Mouse (Mus musculus) stomach, embryonic 16.5 days (tissue): ENCODE results near the gene Smyd4. TPM values are rescaled to one million over a fixed set of nuclear protein-coding genes. Genes with fewer than 3 reads are reported as not detected.
A peak's percentile ranks its signal among the peaks of the same experiment; 100 is the strongest.

ENCODE experiments used
- ATAC-seq: fragments of 200-750 bp; cut with Nextera tagmentation; 2 replicates; pipeline ENCODE4 v1.8.0; 2017; ENCODE audit warnings: moderate number of reproducible peaks, moderate TSS enrichment; ENCODE audit not compliant: insufficient read depth, low FRiP score
- H3K27ac ChIP-seq: fragments of 300-500 bp; sonication (generic); 2 replicates; pipeline ENCODE4 v1.5.1; 2014; ENCODE audit warnings: low read length
- H3K27me3 ChIP-seq: fragments of 300-500 bp; sonication (generic); 2 replicates; pipeline ENCODE4 v1.6.1; 2014; ENCODE audit warnings: low read length, control low read depth, mixed read lengths; ENCODE audit not compliant: control insufficient read depth, insufficient read depth
- H3K36me3 ChIP-seq: fragments of 300-500 bp; sonication (generic); 2 replicates; pipeline ENCODE4 v1.6.1; 2014; ENCODE audit warnings: low read length; ENCODE audit not compliant: control insufficient read depth, insufficient read depth
- H3K4me1 ChIP-seq: fragments of 300-500 bp; sonication (generic); 2 replicates; pipeline ENCODE4 v1.6.1; 2014; ENCODE audit warnings: low read length, control low read depth, mixed read lengths; ENCODE audit not compliant: control insufficient read depth, insufficient read depth
- H3K4me2 ChIP-seq: fragments of 300-500 bp; sonication (generic); 2 replicates; pipeline ENCODE4 v1.6.1; 2014; ENCODE audit warnings: low read depth, low read length, mixed read lengths
- H3K4me3 ChIP-seq: fragments of 300-500 bp; sonication (generic); replicated peaks from 2 replicates; pipeline ENCODE4 v1.5.1; 2014; ENCODE audit warnings: mild to moderate bottlenecking, low read length
- H3K9ac ChIP-seq: fragments of 300-500 bp; sonication (generic); 2 replicates; pipeline ENCODE4 v1.6.1; 2014; ENCODE audit warnings: low read length
- H3K9me3 ChIP-seq: fragments of 300-500 bp; sonication (generic); replicated peaks from 2 replicates; pipeline ENCODE4 v1.6.1; 2016; ENCODE audit warnings: low read length, control low read depth; ENCODE audit not compliant: control insufficient read depth
- WGBS: fragments of 180-500 bp; shearing (Covaris S2); extraction: QIAGEN DNeasy Blood & Tissue Kit; methylation state at CpG from one replicate; pipeline ENCODE4 v1.1.7; 2014; 5-methylcytosine and 5-hydroxymethylcytosine counted together
- polyA plus RNA-seq: library from polyadenylated mRNA; unstranded; fragments of >200 nt; fragmentation: Nextera tagmentation; extraction: Ambion mirVana; gene quantifications from 2 replicates; pipeline ENCODE4 v1.2.1, GENCODE M21; 2015

Smyd4 gene
- polyA plus RNA-seq, 1 experiment from 2014 or later = 9.8 TPM

DNA sequence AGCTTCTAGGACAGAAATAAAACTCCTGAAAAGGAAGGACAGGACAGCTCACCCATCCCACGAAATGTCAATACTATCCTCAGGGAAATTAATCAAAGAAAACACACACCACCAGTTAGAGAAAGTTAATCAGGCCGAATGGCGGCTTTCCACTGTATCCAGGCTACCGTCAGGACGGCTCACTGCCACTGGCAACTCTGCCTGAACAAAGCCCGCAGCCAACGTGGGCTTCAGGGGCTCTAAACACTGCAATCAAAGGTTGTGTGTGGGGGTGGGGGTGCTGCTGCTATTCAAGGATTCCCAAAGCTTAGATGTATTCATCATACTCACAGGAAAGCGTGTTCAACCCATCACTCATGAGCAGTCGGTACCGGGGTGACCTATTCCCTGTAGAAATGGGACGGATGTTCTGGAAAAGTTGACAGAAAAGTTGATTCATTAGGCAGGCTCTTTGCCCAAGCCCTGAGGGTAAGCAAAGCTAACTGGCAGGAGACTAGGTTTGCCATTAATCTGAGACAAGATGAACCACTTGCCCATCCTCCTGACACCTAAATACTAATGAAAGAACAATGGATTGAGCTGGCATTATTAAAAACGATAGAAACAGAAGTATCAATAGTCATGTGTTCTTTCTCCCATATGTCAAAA lies 7.4 kb upstream of the Smyd4 start:
- Histone ChIP-seq H3K4me2 (no peak overlapping the region), H3K36me3 (peaks cover 14% of the 10 kb centered on the region; the same call in 1 of the 2 replicates), H3K4me1 (peaks cover 14% of the 10 kb centered on the region; the same call in 1 of the 2 replicates), H3K9me3 (no peaks in the 10 kb centered on the region), H3K27me3 (no peaks in the 10 kb centered on the region), H3K9ac (no peak overlapping the region), H3K4me3 (no peak overlapping the region), H3K27ac (no peak overlapping the region)
- WGBS = 83% methylated on average over 12 of the region's 12 CpGs
- ATAC-seq = no peak

DNA sequence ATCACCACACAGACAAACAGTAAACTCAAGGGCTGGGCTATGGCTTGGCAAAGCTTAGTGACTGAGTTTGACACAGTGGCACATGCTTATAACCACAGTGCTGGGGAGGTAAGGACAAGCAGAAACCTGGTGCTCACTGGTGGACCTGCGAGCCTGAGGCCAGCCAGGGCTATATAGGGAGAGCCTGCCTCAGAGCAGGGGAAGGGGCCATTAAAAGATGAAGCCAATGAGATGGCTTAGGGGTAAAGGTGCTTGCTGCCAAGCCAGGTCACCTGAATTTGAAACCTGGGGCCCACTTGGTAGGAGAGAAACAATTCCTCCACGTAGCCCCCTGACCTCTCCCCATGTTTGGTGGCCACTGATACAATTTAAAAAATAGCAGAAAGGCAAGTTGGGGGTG lies 5.1 kb upstream of the Smyd4 start:
- Histone ChIP-seq H3K9ac (no peak overlapping the region), H3K4me1 (peaks cover 22% of the 10 kb centered on the region; the same call in 1 of the 2 replicates), H3K27ac (no peak overlapping the region), H3K4me2 (no peak overlapping the region), H3K27me3 (no peaks in the 10 kb centered on the region), H3K4me3 (no peak overlapping the region), H3K36me3 (peaks cover 4% of the 10 kb centered on the region; the same call in 1 of the 2 replicates), H3K9me3 (no peaks in the 10 kb centered on the region)
- ATAC-seq = no peak
- 81% methylated on average over 2 of the region's 2 CpGs for WGBS

GRCm38 (mm10) chr11:75344163-75344562 lies 4.1 kb upstream of the Smyd4 start:
- H3K27ac ChIP-seq = 0 out of 2 replicates have a peak overlapping the region, but pooled peaks have one; percentile 47
- H3K9ac ChIP-seq = no peak overlapping the region
- H3K4me3 ChIP-seq = no peak overlapping the region
- H3K9me3 ChIP-seq = no peaks in the 10 kb centered on the region
- WGBS = 49% methylated on average over 2 of the region's 2 CpGs
- ATAC-seq = no peak
- H3K36me3 ChIP-seq = peaks cover 4% of the 10 kb centered on the region; the same call in 1 of the 2 replicates
- H3K4me1 ChIP-seq = peaks cover 26% of the 10 kb centered on the region
- no peak overlapping the region for H3K4me2 ChIP-seq
- no peaks in the 10 kb centered on the region for H3K27me3 ChIP-seq

DNA sequence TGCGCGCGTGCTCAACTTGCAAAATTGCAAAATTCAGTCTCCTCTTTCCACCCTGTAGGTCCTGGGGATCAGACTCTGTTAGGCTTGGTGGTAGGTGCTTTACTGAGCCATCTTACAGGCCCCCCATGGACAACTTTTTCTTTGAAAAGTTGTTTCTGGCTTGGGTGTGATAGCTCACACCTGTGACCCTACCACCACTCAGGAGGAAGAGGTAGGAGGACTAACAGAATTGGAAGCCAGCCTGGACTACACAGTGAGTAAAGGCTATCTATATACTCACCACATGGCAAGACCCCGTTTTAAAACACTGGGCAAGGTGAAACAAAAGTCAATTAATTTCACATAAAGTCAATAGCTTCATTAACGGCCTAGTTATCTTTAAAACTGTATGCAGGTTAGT lies 3.5 kb upstream of the Smyd4 start:
- WGBS = 77% methylated on average over 5 of the region's 5 CpGs
- Histone ChIP-seq H3K27me3 (no peaks in the 10 kb centered on the region), H3K9ac (no peak overlapping the region), H3K4me1 (peaks cover 26% of the 10 kb centered on the region), H3K4me2 (no peak overlapping the region), H3K36me3 (no peaks in the 10 kb centered on the region), H3K4me3 (no peak overlapping the region), H3K27ac (peak overlapping the region; percentile 47), H3K9me3 (no peaks in the 10 kb centered on the region)
- ATAC-seq = no peak

DNA sequence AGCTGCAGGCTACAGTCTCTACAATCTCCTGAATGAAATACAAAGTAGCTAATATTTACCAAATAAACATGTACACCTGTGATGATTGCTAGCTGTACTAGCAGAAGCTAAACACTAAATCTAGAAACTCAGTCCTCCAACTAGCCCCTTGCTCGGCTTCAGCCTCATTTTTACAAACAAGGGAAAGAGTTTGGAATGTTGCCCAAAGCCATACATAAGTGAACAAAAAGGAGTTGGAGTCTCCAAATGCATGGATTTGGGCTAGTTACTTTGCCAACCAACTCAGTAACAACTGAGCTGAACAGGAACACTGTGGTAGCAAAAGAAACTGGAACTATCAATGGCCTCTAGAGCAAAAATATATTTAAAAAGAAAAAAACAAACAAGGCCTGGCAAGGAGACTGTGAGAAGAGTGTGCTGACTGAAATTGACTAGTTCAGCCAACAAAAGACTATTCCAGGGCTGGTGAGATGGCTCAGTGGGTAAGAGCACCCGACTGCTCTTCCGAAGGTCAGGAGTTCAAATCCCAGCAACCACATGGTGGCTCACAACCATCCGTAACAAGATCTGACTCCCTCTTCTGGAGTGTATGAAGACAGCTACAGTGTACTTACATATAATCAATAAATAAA lies 1.6 kb upstream of the Smyd4 start:
- Histone ChIP-seq H3K27me3 (no peaks in the 10 kb centered on the region), H3K4me2 (peak overlapping the region; percentile 83), H3K4me1 (peaks cover 32% of the 10 kb centered on the region), H3K9me3 (no peaks in the 10 kb centered on the region), H3K27ac (no peak overlapping the region; the same call in 1 of the 2 replicates), H3K4me3 (peak overlapping the region; percentile 74), H3K9ac (peak overlapping the region; percentile 32; the same call in 1 of the 2 replicates), H3K36me3 (no peaks in the 10 kb centered on the region)
- WGBS = 46% methylated on average over 3 of the region's 4 CpGs
- no peak for ATAC-seq

DNA sequence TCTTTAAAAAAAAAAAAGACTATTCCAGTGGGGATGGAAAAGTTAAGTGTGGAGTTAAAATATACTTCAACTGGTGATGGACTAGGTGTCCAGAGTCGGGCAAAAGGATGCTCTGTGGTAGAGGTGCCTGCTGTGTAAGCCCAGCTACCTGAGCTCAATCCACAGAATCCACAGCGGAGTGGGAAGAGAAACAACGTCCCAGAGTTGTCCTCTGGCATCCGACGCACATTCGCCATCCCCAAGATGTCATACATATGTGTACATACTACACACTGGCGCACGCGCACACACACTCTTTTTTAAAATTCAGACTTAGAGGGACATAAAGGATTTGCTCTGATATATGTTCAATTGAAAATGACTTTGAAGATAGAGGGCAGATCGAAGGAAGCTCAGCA lies 1.0 kb upstream of the Smyd4 start:
- H3K9me3 ChIP-seq = no peaks in the 10 kb centered on the region
- H3K27me3 ChIP-seq = no peaks in the 10 kb centered on the region
- peak overlapping the region; percentile 83 for H3K9ac ChIP-seq
- peaks cover 32% of the 10 kb centered on the region for H3K4me1 ChIP-seq
- peak overlapping the region; percentile 74 for H3K4me3 ChIP-seq
- H3K27ac ChIP-seq = no peak overlapping the region; the same call in 1 of the 2 replicates
- no peaks in the 10 kb centered on the region for H3K36me3 ChIP-seq
- ATAC-seq = no peak
- H3K4me2 ChIP-seq = peak overlapping the region; percentile 83
- 35% methylated on average over 10 of the region's 10 CpGs for WGBS

GRCm38 (mm10) chr11:75347596-75347995 lies 637 bp upstream of the Smyd4 start:
- Histone ChIP-seq H3K36me3 (no peaks in the 10 kb centered on the region), H3K4me1 (peaks cover 32% of the 10 kb centered on the region), H3K9ac (peak overlapping the region; percentile 83), H3K27me3 (no peaks in the 10 kb centered on the region), H3K4me3 (peak overlapping the region; percentile 74), H3K4me2 (peak overlapping the region; percentile 83), H3K27ac (no peak overlapping the region; the same call in 1 of the 2 replicates), H3K9me3 (no peaks in the 10 kb centered on the region)
- WGBS = 1% methylated on average over 10 of the region's 10 CpGs
- ATAC-seq = no peak

GRCm38 (mm10) chr11:75348890-75349261 lies 643 bp downstream of the Smyd4 start:
- Histone ChIP-seq H3K36me3 (no peaks in the 10 kb centered on the region), H3K9ac (peak overlapping the region; percentile 72), H3K27ac (peak overlapping the region; percentile 70), H3K9me3 (no peaks in the 10 kb centered on the region), H3K4me3 (peak overlapping the region; percentile 74), H3K4me1 (peaks cover 28% of the 10 kb centered on the region), H3K4me2 (peak overlapping the region; percentile 83), H3K27me3 (no peaks in the 10 kb centered on the region)
- WGBS = 42% methylated on average over 10 of the region's 10 CpGs
- ATAC-seq = no peak

GRCm38 (mm10) chr11:75351225-75351624 lies 3.0 kb downstream of the Smyd4 start:
- no peaks in the 10 kb centered on the region for H3K36me3 ChIP-seq
- H3K4me3 ChIP-seq = no peak overlapping the region
- peaks cover 19% of the 10 kb centered on the region for H3K4me1 ChIP-seq
- no peak for ATAC-seq
- H3K9me3 ChIP-seq = no peaks in the 10 kb centered on the region
- no peak overlapping the region for H3K4me2 ChIP-seq
- no peak overlapping the region for H3K9ac ChIP-seq
- no peak overlapping the region for H3K27ac ChIP-seq
- H3K27me3 ChIP-seq = no peaks in the 10 kb centered on the region
